Mouse (Mus musculus): ENCODE results near the gene Crb1.
"Not testable (repeated sequence)": the region's sequence is repeated elsewhere in the genome, so short reads cannot be mapped to it uniquely, and the experiment has no call there.

Gene Crb1

DNA sequence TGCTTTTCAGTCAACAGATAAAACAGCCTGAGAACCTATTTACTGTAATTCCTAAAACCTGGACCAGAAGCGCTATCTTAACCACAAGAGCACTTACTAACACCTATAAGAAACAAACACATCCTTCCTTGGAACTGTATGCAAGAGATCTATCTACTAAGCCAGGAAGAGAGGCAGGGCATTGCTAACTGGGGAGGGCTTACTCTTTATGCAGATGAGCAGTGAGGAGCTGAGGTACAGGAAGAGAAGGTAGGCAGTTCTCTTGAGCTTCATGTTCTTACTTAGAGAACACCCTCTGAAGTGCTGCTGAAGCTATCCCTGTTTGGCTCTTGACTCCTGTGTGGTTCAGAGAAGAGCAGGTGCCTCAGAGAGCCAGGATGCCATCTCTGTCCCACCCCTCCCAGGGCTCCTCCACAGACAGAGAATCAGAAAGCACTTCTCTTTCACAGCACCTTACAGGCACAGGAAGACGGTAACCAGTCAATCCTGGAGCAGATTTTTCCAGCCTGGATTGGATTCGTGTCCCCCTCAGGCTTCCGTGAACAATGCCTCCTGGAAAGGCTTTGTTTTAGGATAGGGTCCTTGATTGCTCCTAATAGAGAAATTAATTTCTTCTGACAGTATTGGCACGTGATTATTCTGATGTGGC, at the start of gene Crb1:
Gene Crb1, minus strand, starts transcription at position 463 of the 649 bp plus-strand sequence.
- DNase-seq (ENCODE audit: low read depth, low spot score), result peak; percentile 26

DNA sequence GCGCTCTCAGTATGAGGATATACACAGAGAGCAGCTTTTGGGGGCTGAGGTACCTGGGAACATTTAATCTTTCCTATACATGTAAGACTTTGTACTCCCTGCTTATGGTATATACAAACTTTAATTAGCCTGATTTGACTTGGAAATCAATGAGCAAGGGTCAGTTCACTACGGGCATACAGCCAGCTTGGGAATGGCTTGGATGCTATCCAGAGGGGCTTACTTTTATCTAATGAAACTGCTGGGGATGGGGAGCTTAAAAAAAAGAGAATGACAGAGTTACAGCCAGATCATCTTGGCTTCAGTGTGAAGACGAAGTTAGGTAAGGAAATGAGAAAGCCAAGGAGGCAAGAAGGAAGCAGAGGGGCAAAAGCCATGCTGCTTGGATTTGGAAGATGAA, 48.1 kb upstream of the Crb1 start:
- DNase-seq (ENCODE audit: low read depth, low spot score), result no peak

- DNase-seq (ENCODE audit: low read depth, low spot score), result no peak
Observed at GRCm38 (mm10) chr1:139423931-139424330, 47.0 kb upstream of the Crb1 start.

- DNase-seq (ENCODE audit: low read depth, low spot score), result no peak
Observed at GRCm38 (mm10) chr1:139422941-139423340, 46.0 kb upstream of the Crb1 start.

DNA sequence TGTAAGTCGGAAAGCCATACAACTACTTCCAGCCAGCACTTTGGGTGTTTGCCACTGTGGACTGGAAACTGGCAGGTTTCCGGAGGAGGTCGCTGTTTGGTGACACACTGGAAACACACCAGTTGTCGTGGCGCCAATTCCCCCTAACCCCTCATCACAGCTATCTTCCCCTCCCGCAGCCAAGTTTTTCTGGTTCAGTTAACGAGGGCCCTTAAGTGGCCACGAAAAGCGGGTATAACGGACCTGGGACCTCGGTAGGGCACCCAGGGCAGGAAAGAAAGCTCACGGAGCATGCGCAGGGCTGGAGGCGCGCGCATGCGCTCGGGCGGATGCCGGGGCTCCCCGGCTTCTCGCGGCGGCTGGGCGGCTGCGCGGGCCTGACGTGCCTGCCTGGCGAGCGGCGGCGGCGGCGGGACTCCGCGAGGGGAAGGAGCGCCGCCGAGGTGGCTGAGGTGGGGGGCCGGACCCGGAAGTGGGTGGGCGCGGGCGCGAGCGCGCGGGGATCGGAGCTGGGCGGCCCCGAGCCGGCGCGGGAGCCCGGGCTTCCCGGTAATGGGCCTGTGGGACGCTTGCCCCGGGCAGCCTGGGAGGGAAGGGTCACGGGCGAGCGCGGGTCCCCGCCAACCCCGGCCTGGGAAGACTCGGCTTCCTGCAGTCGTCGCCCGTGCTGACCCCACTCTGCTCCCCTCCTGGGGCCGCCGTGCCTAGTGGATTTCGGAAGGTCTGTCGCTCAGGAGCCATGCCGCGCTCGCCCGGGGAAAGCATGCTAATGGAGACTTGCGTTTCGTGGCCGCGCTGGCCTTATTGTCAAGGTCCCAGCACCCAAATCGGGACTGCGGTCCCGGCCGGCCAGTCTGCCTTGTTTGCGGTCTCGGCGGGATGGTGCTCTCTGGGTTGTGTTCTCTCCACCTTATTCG, 45.2 kb upstream of the Crb1 start, which contains the start of gene Zbtb41:
Gene Zbtb41, plus strand, starts transcription at position 414 of the 917 bp plus-strand sequence.
- DNase-seq (ENCODE audit: low read depth, low spot score), result peak; percentile 84

DNA sequence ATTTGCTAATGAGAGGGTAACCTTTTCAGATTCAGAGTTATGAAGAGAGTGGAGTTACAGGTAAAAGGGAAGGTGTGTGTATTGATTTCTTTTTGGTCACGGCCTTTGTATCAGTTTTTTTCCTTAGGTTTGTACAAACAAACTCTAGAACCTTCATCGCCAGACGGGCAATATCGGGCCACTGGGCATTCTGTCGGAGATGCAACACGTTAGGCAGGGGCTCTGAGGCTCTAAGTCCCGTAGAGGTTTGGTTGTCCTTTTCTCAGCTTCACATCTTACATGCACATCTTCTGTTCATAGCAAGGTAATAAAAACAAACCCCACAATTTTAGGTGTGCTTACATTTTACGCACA, 44.6 kb upstream of the Crb1 start:
- no peak for DNase-seq (ENCODE audit: low read depth, low spot score)

DNA sequence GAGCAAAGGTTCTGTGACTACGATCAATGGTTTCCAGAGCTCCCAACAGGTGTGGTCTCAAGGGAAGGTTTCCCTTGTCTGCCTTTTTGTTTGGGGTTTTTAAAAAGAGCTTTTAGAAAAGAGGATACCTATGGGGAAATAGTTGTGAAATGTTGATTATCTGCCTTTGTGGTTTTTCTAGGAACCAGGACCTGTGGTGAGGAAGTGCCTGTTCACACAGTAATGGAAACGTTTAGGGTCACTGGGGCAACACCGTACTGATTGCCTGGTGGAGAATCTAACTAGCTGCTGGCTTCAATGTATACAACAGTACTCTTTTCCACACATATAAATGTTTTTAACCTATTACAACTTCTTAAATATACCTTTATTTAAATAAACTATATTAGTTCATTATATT, 36.6 kb upstream of the Crb1 start:
- no peak for DNase-seq (ENCODE audit: low read depth, low spot score)

GRCm38 (mm10) chr1:139412365-139412764, 35.5 kb upstream of the Crb1 start:
- DNase-seq (ENCODE audit: low read depth, low spot score), result not testable (repeated sequence)

DNA sequence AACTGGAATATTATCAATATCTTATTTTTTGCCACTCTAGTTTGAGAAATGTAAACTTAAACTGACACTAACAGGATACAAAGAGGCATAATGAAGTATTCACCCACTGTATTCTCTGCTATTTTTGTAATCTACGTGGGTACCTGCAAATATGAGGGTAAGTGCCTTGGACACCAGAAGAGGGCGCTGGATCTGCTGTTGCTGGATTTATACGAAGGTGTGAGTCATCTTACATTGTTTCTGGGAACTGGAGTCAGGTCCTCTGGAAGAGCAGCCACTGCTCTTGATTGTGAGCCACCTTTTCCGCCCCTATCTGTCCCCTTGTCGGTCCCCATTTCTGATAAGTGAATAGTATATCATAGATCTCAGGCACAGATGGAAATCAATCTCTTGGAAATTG, 30.8 kb upstream of the Crb1 start:
- DNase-seq (ENCODE audit: low read depth, low spot score), result no peak

- DNase-seq (ENCODE audit: low read depth, low spot score), result no peak
Observed at GRCm38 (mm10) chr1:139405766-139406165, 28.9 kb upstream of the Crb1 start.

GRCm38 (mm10) chr1:139396589-139396988, 19.7 kb upstream of the Crb1 start:
- no peak for DNase-seq (ENCODE audit: low read depth, low spot score)

DNA sequence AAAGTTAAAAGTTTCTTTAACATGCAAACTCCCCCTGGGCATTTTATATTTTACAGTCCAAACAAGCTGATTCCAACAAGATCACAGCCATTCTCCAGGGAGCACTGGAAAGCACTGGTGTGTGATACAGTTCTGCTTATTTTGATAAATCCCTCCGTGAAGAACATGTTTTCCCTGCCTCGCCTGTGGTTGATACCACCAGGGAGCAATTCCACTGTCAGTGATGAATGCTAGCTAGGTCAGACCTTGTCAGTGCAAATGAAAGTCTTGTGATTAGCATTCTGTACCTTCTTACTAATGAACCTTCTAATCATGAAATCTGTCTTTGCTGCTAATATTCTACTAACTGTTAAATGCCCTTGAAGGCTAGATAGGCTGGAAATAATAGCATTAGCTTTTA, 14.8 kb upstream of the Crb1 start:
- no peak for DNase-seq (ENCODE audit: low read depth, low spot score)

DNA sequence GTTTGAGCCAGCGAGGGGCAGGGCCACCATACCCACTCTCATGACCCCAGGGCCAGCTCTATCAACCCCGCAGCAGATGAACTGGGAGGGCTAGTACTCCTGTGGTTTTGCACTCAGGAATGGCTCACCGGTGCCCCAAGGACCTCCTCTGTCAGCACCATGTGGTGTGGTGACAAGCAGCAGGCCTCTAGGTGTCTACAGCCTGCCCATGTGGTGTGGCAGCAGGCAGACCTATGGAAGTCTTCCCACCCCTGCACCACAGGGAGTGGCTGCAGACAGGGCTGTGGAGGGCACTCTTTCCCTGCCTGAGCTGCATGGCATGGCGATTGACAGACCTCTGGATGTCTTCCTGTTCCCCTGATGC, 2.7 kb upstream of the Crb1 start:
- no peak for DNase-seq (ENCODE audit: low read depth, low spot score)

- no peak for DNase-seq (ENCODE audit: low read depth, low spot score)
Observed at GRCm38 (mm10) chr1:139378861-139379620, 2.1 kb upstream of the Crb1 start.

- DNase-seq (ENCODE audit: low read depth, low spot score), result no peak
Observed at GRCm38 (mm10) chr1:139375900-139376299, 1.0 kb downstream of the Crb1 start.

- no peak for DNase-seq (ENCODE audit: low read depth, low spot score)
Observed at GRCm38 (mm10) chr1:139371341-139371740, 5.6 kb downstream of the Crb1 start.

GRCm38 (mm10) chr1:139348566-139348965, 28.3 kb downstream of the Crb1 start:
- no peak for DNase-seq (ENCODE audit: low read depth, low spot score)

GRCm38 (mm10) chr1:139346602-139347371, 30.1 kb downstream of the Crb1 start:
- no peak for DNase-seq (ENCODE audit: low read depth, low spot score)

DNA sequence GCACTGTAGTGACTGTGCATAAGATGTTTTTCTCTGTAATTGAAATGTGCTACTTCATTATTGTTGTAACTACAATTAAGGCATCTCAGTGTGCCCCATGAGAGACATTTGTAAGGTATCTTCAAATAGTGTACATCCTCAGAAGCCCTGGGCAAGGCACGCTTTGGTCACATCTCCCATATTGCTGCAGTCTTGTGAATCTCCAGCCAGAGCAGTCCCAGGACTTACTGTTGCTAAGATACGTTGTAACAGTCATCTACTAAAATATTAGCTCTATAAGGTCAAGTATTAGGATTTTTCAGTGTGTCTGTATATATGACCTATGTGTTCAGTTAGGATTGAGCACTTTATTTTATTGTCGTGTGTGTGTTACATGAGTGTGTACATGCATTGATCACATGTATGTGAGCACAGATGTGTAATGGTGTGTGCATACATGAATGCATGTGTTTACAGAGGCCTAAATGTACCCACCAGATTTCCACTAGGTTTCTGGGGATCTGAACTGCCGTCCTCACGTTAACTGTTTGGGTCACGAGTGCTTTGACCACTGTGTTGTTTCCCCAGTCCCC, 30.8 kb downstream of the Crb1 start:
- no peak for DNase-seq (ENCODE audit: low read depth, low spot score)

DNA sequence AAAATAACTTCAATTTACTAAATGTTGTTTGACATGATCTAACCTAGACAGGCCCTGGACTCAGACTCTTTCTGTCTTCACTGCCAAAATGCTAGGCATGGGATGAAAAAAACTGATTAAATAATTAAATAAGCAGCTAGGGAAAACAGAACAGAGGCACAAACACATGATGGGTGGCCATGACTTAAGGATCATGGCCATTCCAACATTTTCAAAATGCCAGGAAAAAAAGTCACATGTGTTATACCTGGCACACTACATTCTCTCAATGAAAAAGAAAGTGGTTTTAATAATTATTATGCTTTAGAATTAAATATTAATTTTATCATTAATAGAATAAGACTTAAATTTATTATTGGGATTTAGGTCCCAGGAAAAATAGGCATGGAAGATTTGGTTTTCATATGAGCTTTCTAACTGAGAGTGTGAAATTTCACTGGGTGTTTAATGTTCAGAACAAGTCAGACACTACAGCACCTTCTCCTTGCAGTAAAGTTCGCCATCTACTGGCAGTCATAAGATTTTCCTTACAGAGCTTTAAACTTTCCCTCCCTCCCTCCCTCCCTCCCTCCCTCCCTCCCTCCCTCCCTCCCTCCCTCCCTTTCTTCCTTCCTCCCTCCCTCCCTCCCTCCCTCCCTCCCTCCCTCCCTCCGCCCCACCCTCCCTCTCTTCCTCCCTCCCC, 36.6 kb downstream of the Crb1 start:
- DNase-seq (ENCODE audit: low read depth, low spot score), result peak; percentile 17

DNA sequence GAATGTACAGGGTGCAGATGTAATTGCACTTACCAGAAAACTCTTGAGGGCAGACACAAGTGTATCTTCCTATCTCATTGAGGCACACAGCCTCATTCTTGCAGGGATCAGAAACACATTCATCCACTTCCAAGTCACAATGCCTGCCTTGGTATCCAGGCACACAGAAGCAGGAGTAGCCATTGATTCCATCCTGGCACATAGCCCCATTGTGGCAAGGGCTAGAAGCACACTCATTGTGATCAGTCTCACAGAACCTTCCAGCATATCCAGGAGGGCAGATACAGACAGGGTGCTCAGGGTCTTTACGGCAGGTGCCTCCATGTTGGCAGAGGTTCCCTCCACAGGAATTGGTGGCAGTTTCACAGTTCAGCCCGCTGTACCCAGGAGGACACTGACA, 39.9 kb downstream of the Crb1 start:
- no peak for DNase-seq (ENCODE audit: low read depth, low spot score)

All from embryo, embryonic 11.5 days (tissue).